Mouse (Mus musculus) T-helper 1 cell (primary cell): ENCODE results near the gene Srsf7.
"Not testable (repeated sequence)": the region's sequence is repeated elsewhere in the genome, so short reads cannot be mapped to it uniquely, and the experiment has no call there.

ENCODE experiments used
- in situ Hi-C: fragments of 300-600 bp; cut with MboI, MseI; formaldehyde crosslinking; loops from one replicate; pipeline ENCODE4 v1.15.1; 2025; ENCODE audit warnings: high pct_unique_total_duplicates

Srsf7 gene

GRCm38 (mm10) chr17:80206671-80207581 lies at the start of gene Srsf7, which contains the start of gene Ttc39d:
TSS of gene Srsf7 (minus strand) at chr17:80207307.
TSS of gene Ttc39d (plus strand) at chr17:80207460.
- in situ Hi-C loops = no loop called here

- in situ Hi-C loops = no loop called here
These were observed 48.1 kb upstream of the Srsf7 start for GRCm38 (mm10) chr17:80255208-80255607.

- in situ Hi-C loops = loop anchor here (5.0 kb wide), 1 partner anchor 78 kb away; no protein-coding TSS in a partner anchor
These were observed 47.3 kb upstream of the Srsf7 start for GRCm38 (mm10) chr17:80254421-80254820.

- in situ Hi-C loops = loop anchor here (5.0 kb wide), 1 partner anchor 79 kb away; no protein-coding TSS in a partner anchor
These were observed 45.8 kb upstream of the Srsf7 start for GRCm38 (mm10) chr17:80252757-80253525.

- in situ Hi-C loops = no loop called here
These were observed 36.0 kb upstream of the Srsf7 start for GRCm38 (mm10) chr17:80243116-80243515.

- in situ Hi-C loops = no loop called here
These were observed 34.5 kb upstream of the Srsf7 start for GRCm38 (mm10) chr17:80241594-80241993.

GRCm38 (mm10) chr17:80237475-80237874 lies 30.4 kb upstream of the Srsf7 start:
- in situ Hi-C loops = no loop called here

- in situ Hi-C loops = no loop called here
These were observed 29.7 kb upstream of the Srsf7 start for GRCm38 (mm10) chr17:80236805-80237204.

GRCm38 (mm10) chr17:80235477-80235876 lies 28.4 kb upstream of the Srsf7 start:
- in situ Hi-C loops = no loop called here

GRCm38 (mm10) chr17:80234376-80234775 lies 27.3 kb upstream of the Srsf7 start:
- in situ Hi-C loops = no loop called here

- in situ Hi-C loops = no loop called here
These were observed 26.7 kb upstream of the Srsf7 start for GRCm38 (mm10) chr17:80233844-80234243.

- in situ Hi-C loops = no loop called here
These were observed 22.3 kb upstream of the Srsf7 start for GRCm38 (mm10) chr17:80229396-80229795.

- in situ Hi-C loops = not testable (repeated sequence)
These were observed 18.0 kb upstream of the Srsf7 start for GRCm38 (mm10) chr17:80225142-80225541.

GRCm38 (mm10) chr17:80224326-80225116 lies 17.4 kb upstream of the Srsf7 start, which contains the start of gene Gemin6:
TSS of gene Gemin6 (plus strand) at chr17:80224441.
- in situ Hi-C loops = no loop called here

- in situ Hi-C loops = no loop called here
These were observed 16.7 kb upstream of the Srsf7 start for GRCm38 (mm10) chr17:80223829-80224228.

- in situ Hi-C loops = no loop called here
These were observed 15.0 kb upstream of the Srsf7 start for GRCm38 (mm10) chr17:80221890-80222628.

GRCm38 (mm10) chr17:80221202-80221601 lies 14.1 kb upstream of the Srsf7 start:
- in situ Hi-C loops = no loop called here

- in situ Hi-C loops = no loop called here
These were observed 13.0 kb upstream of the Srsf7 start for GRCm38 (mm10) chr17:80220131-80220530.

GRCm38 (mm10) chr17:80213998-80214397 lies 6.9 kb upstream of the Srsf7 start:
- in situ Hi-C loops = not testable (repeated sequence)

GRCm38 (mm10) chr17:80206301-80206670 lies 821 bp downstream of the Srsf7 start:
- in situ Hi-C loops = no loop called here

GRCm38 (mm10) chr17:80205657-80206056 lies 1.4 kb downstream of the Srsf7 start:
- in situ Hi-C loops = no loop called here
